Mouse (Mus musculus): ENCODE measurements around the gene Ap1s1. TPM values are rescaled to one million over a fixed set of nuclear protein-coding genes. Genes with fewer than 3 reads are reported as not detected.
A peak's percentile ranks its signal among the peaks of the same experiment; 100 is the strongest.

Gene Ap1s1
- polyA plus RNA-seq, 1 experiment from 2014 or later = 188 TPM

DNA sequence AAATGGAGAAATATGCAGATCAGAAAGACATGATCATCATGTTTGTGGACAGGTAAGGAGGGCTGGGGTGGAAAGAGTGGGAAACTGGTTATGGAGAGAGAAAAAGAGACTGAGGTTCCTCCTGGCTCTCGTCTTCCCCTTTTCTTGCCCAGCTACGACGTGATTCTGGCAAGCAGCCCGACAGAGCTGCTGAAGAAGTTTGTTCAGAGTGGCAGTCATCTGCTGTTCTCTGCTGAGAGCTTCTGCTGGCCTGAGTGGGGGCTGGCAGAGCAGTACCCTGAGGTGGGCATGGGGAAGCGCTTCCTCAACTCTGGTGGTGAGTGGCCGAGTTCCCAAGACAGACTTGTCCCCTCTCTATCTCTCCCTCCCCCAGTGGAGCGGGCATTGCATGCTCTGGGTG, 57.5 kb downstream of the Ap1s1 start:
- no peaks in the 10 kb centered on the region for H3K27me3 ChIP-seq (replicated peaks; ENCODE audit: control insufficient read depth, insufficient read depth, low read length)
- peak overlapping the region; percentile 92 for H3K9ac ChIP-seq (ENCODE audit: low read length)
- H3K4me2 ChIP-seq (ENCODE audit: low read length) = peak overlapping the region; percentile 66
- DNase-seq (ENCODE audit: low spot score) = no peak
- no peak for ATAC-seq (replicated peaks; ENCODE audit: low FRiP score, low TSS enrichment, low read depth)
- no peak overlapping the region for H3K27ac ChIP-seq (ENCODE audit: low read depth)
- H3K4me3 ChIP-seq (ENCODE audit: low read depth, low read length) = peak overlapping the region; percentile 66
- peaks cover 9% of the 10 kb centered on the region for H3K4me1 ChIP-seq (replicated peaks; ENCODE audit: control insufficient read depth, insufficient read depth, low read length)
- 54% methylated on average over 7 of the region's 7 CpGs for WGBS
- H3K36me3 ChIP-seq (ENCODE audit: control insufficient read depth, insufficient read depth, low read length) = peaks cover 51% of the 10 kb centered on the region
- no peaks in the 10 kb centered on the region for H3K9me3 ChIP-seq (ENCODE audit: control insufficient read depth, low read length)

- ATAC-seq (replicated peaks; ENCODE audit: low FRiP score, low TSS enrichment, low read depth) (no peak), DNase-seq (ENCODE audit: low spot score) (no peak)
- Histone ChIP-seq H3K27ac (ENCODE audit: low read depth) (peak within 1 kb of the TSS; percentile 90), H3K4me3 (ENCODE audit: low read depth, low read length) (peak within 1 kb of the TSS; percentile 66), H3K9ac (ENCODE audit: low read length) (peak within 1 kb of the TSS; percentile 92), H3K27me3 (replicated peaks; ENCODE audit: control insufficient read depth, insufficient read depth, low read length) (no peaks in the 10 kb centered on the region), H3K4me1 (replicated peaks; ENCODE audit: control insufficient read depth, insufficient read depth, low read length) (peaks cover 9% of the 10 kb centered on the region), H3K4me2 (ENCODE audit: low read length) (peak within 1 kb of the TSS; percentile 66), H3K36me3 (ENCODE audit: control insufficient read depth, insufficient read depth, low read length) (peaks cover 46% of the 10 kb centered on the region), H3K9me3 (ENCODE audit: control insufficient read depth, low read length) (no peaks in the 10 kb centered on the region)
- 1% methylated on average over 12 of the region's 12 CpGs for WGBS
Measured at GRCm38 (mm10) chr5:136987934-136988271, 58.0 kb downstream of the Ap1s1 start, which contains the start of gene Znhit1. Gene Znhit1, minus strand, starts transcription at chr5:136988021.

DNA sequence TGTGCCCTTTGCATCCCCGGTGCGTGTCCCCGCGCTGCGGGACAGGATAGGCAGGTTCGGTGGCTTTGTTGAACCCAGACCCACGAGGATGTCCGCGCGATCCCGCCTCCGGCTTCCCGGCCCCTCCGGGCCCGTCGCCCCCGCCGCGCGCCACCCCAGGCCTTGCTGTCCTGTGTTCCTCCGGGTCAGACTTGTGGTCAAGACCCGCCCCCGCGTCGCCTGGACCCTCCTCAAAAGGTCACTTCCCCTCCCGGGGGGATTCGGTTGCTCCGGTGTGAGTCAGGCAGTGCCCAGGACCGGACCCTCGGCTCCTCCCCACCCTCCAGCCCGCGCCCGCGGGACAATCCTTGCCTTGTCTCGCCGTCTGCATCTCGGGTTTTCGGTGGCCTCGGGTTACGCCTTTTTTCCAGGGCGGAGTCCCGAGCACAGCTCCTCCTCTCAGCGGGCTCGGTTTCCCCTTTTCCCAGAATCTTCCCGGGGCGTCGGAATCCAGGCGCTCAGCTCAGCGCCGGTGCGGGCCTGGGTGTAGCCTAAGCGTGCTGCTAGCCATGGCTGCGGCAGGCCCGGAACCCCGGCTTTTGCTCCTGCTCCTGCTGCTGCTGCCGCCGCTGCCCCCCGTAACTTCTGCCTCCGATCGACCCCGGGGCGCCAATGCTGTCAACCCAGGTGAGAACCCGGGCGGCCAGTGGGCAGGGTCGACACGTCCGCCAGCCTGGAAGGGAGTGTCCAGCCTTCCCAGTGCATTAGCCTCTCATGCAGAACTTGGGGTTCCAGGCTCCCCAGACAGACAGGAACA, 58.6 kb downstream of the Ap1s1 start:
- Histone ChIP-seq H3K9ac (ENCODE audit: low read length) (peak overlapping the region; percentile 92), H3K36me3 (ENCODE audit: control insufficient read depth, insufficient read depth, low read length) (peaks cover 45% of the 10 kb centered on the region), H3K4me3 (ENCODE audit: low read depth, low read length) (peak overlapping the region; percentile 66), H3K27me3 (replicated peaks; ENCODE audit: control insufficient read depth, insufficient read depth, low read length) (no peaks in the 10 kb centered on the region), H3K27ac (ENCODE audit: low read depth) (peak overlapping the region; percentile 90), H3K9me3 (ENCODE audit: control insufficient read depth, low read length) (no peaks in the 10 kb centered on the region), H3K4me2 (ENCODE audit: low read length) (peak overlapping the region; percentile 66), H3K4me1 (replicated peaks; ENCODE audit: control insufficient read depth, insufficient read depth, low read length) (peaks cover 9% of the 10 kb centered on the region)
- peak; percentile 92 for DNase-seq (ENCODE audit: low spot score)
- peak; percentile 63 for ATAC-seq (replicated peaks; ENCODE audit: low FRiP score, low TSS enrichment, low read depth)
- under 1% methylated on average over 63 of the region's 67 CpGs for WGBS

- Histone ChIP-seq H3K4me2 (ENCODE audit: low read length) (peak within 1 kb of the TSS; percentile 76), H3K27ac (ENCODE audit: low read depth) (peak within 1 kb of the TSS; percentile 90), H3K27me3 (replicated peaks; ENCODE audit: control insufficient read depth, insufficient read depth, low read length) (no peaks in the 10 kb centered on the region), H3K9ac (ENCODE audit: low read length) (peak within 1 kb of the TSS; percentile 92), H3K4me1 (replicated peaks; ENCODE audit: control insufficient read depth, insufficient read depth, low read length) (peaks cover 9% of the 10 kb centered on the region), H3K36me3 (ENCODE audit: control insufficient read depth, insufficient read depth, low read length) (peaks cover 44% of the 10 kb centered on the region), H3K4me3 (ENCODE audit: low read depth, low read length) (peak within 1 kb of the TSS; percentile 66), H3K9me3 (ENCODE audit: control insufficient read depth, low read length) (no peaks in the 10 kb centered on the region)
- ATAC-seq (replicated peaks; ENCODE audit: low FRiP score, low TSS enrichment, low read depth) = peak; percentile 89
- no peak for DNase-seq (ENCODE audit: low spot score)
- WGBS = under 1% methylated on average over 26 of the region's 26 CpGs
Measured at GRCm38 (mm10) chr5:136986695-136987137, 59.2 kb downstream of the Ap1s1 start, which contains the start of gene Plod3. Gene Plod3, plus strand, starts transcription at chr5:136987019.

MicroRNAs encoded within 50 kb of the gene (microRNA counts, 519-probe panel; counts per million panel counts)
- not detected for microRNA mmu-miR-702

Small RNA genes within 50 kb of the gene (microRNA-seq; reads per million reads assigned to microRNA genes)
- 48.6 reads per million, percentile 53 among the genes with 10 or more reads in this experiment for gene Mir702

Other genes with a start within 250 kb of the Ap1s1 start
- gene Col26a1, start 162.9 kb downstream of the Ap1s1 start, polyA plus RNA-seq (2014; fragmentation: Nextera tagmentation; extraction: Ambion mirVana) = 8.7 and 10.4 TPM in 2 replicates
- 59.4 and 71.7 TPM in 2 replicates for gene Ift22, start 138.0 kb downstream of the Ap1s1 start, polyA plus RNA-seq (2014; fragmentation: Nextera tagmentation; extraction: Ambion mirVana)
- 309 and 315 TPM in 2 replicates for gene Fis1, start 92.9 kb downstream of the Ap1s1 start, polyA plus RNA-seq (2014; fragmentation: Nextera tagmentation; extraction: Ambion mirVana)
- 12.7 and 18.4 TPM in 2 replicates for gene Cldn15, start 79.5 kb downstream of the Ap1s1 start, polyA plus RNA-seq (2014; fragmentation: Nextera tagmentation; extraction: Ambion mirVana)
- 42.0 and 44.1 TPM in 2 replicates for gene Plod3, start 59.1 kb downstream of the Ap1s1 start, polyA plus RNA-seq (2014; fragmentation: Nextera tagmentation; extraction: Ambion mirVana)
- 102 and 104 TPM in 2 replicates for gene Znhit1, start 58.1 kb downstream of the Ap1s1 start, polyA plus RNA-seq (2014; fragmentation: Nextera tagmentation; extraction: Ambion mirVana)
- gene Vgf, start 19.7 kb downstream of the Ap1s1 start, polyA plus RNA-seq (2014; fragmentation: Nextera tagmentation; extraction: Ambion mirVana) = 0.36 and 0.53 TPM in 2 replicates
- gene Serpine1, start 26.1 kb upstream of the Ap1s1 start, polyA plus RNA-seq (2014; fragmentation: Nextera tagmentation; extraction: Ambion mirVana) = 0.34 and 0.36 TPM in 2 replicates
- gene Trim56, start 70.1 kb upstream of the Ap1s1 start, polyA plus RNA-seq (2014; fragmentation: Nextera tagmentation; extraction: Ambion mirVana) = 8.5 and 9.7 TPM in 2 replicates
- gene Muc3, start 103.2 kb upstream of the Ap1s1 start, polyA plus RNA-seq (2014; fragmentation: Nextera tagmentation; extraction: Ambion mirVana) = 0.81 and 1.3 TPM in 2 replicates
- gene Muc3a, start 166.3 kb upstream of the Ap1s1 start, polyA plus RNA-seq (2014; fragmentation: Nextera tagmentation; extraction: Ambion mirVana) = 2.2 and 2.4 TPM in 2 replicates
- gene Ache, start 241.4 kb upstream of the Ap1s1 start, polyA plus RNA-seq (2014; fragmentation: Nextera tagmentation; extraction: Ambion mirVana) = 11.7 and 13.6 TPM in 2 replicates
- gene Ufsp1, start 248.5 kb upstream of the Ap1s1 start, polyA plus RNA-seq (2014; fragmentation: Nextera tagmentation; extraction: Ambion mirVana) = 8.9 and 10.6 TPM in 2 replicates